Mouse (Mus musculus) lung, adult 10 weeks (tissue): ENCODE data around the gene Mis18a. TPM values are rescaled to one million over a fixed set of nuclear protein-coding genes. Genes with fewer than 3 reads are reported as not detected.

ENCODE experiments used
- polyA plus RNA-seq: library from polyadenylated mRNA; stranded (reverse); fragments of 350-450 nt; fragmentation: Illumina TruSeq; extraction: RNeasy Lipid Tissue Mini Kit (QIAGEN cat#74804); gene quantifications from one replicate; pipeline ENCODE4 v1.2.3, GENCODE M21; 2014; ENCODE audit warnings: low read depth, low replicate concordance; ENCODE audit not compliant: insufficient read depth

The Mis18a gene
- polyA plus RNA-seq = 16.3 TPM

DNA sequence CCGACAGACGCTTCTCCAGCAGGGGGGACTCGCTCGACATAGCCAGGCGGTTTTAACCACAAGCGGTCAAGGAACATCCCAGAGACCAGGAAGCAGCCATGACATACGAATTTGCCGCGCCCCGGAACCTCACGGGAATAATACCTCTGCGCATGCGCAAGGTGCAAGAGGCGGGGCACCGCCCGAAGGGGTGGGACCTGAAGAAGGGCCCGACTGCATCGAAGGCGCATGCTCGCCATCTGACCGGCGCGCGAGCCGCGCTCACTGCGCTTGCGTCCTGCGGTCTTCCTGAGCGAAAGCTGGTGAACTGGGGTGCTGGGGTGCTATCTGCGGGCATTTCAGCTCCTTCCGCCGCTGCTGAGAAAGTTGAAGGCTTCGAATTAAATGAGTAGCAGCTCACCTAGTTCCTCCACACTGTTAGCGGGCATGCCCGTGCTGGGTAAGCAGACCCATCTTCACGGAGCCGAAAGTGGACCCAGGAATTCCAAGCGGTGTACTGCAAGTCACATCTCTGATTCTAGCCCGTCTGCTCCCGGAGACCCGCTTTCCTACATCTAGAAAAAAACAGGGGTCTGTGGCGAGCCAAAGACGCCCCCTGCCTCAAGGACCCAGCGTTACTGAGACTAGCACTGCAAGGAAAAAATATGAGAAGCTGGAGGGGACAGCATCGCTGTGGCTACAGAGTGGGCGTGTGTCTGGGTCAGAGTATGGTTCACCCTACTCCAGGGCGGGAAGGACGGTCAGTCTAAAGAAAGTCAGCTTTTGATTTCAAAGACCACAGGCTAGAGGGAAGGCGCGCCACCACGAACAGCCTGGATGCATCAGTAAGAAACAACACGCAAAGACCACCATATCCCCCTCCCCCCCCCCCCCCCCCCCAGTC lies at the start of gene Mis18a:
TSS of gene Mis18a (minus strand) at position 172 of the 883 bp plus-strand sequence.

GRCm38 (mm10) chr16:90738092-90738956 lies 11.1 kb upstream of the Mis18a start, which contains the start of gene Mrap:
Gene Mrap (plus strand): TSS chr16:90738207.

Other genes starting within 250 kb of the Mis18a start
- 8.2 TPM for gene Mrap, start 10.8 kb upstream of the Mis18a start, polyA plus RNA-seq
- gene Urb1, start 83.0 kb upstream of the Mis18a start, polyA plus RNA-seq = 1.7 TPM
- gene Eva1c, start 99.3 kb upstream of the Mis18a start, polyA plus RNA-seq = 11.4 TPM
- gene Cfap298, start 207.7 kb upstream of the Mis18a start, polyA plus RNA-seq = 33.1 TPM